Mouse (Mus musculus): ENCODE data around the gene Olfr521. TPM values are rescaled to one million over a fixed set of nuclear protein-coding genes. Genes with fewer than 3 reads are reported as not detected.
"Not testable (repeated sequence)": the region's sequence is repeated elsewhere in the genome, so short reads cannot be mapped to it uniquely, and the experiment has no call there.

The Olfr521 gene
- total RNA-seq, 2 experiments from 2014 or later: not detected

DNA sequence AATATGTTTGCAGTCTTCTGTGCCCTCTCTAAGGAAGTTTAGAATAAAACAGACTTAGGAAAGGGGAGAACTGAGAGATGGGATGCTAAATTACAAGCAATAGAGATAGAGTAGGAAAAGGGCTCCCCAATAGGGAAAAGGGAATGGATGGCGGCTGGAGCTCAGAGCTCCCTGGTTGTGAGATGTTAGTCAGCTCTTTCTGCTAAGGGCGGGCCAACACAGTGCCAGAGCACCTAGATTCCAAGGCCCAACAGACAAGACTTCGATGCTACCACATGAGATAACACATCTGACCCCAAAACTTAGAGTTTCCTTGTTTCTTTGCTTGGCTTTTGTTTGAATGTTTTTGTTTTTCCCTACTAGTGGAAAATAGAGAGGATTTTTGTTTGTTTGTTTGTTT is 40.7 kb downstream of the Olfr521 start:
- intact Hi-C loops (cut with DNase I); DNase-seq (ENCODE audit: low spot score in 2 of 2): not testable (repeated sequence)

DNA sequence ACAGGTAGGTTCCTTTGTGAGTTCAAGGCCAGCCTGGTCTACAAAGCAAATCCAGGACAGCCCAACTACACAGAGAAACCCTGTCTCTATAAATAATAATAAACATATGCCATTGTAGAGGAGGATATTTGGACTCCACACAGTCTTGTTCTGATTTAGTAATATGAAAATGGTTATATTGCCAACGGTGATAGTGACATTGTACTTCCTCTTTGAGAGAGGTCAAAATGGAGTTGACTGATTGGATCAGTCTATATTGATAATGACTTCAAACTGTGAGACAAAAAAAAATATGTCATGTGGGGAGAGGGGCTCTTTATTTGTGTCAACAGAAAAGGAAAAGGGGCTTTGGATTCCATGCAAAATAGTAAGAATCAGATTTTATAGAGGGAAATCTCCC is 42.0 kb downstream of the Olfr521 start:
- intact Hi-C loops (cut with DNase I): no loop called here
- no peak for DNase-seq (ENCODE audit: low spot score in 2 of 2)

DNA sequence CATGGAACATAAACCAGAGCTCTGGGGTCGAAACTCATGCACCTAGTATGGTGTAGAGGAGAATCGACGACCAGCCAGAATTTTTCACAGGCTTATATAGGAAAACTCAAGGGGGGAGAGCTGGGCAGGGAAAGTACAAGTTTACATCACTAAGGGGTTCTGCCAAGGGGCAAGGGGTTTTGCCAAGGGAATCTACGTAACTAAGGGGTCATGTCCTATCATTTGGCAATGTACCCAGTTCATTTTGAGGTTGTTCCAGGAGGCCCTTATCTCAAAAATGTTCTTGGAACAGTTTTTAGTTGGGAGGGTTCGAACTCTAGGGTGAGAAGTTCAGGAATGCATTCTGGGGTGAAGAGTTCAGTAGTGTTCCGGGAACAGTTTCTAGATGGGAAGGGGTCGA is 43.7 kb downstream of the Olfr521 start:
- intact Hi-C loops (cut with DNase I); DNase-seq (ENCODE audit: low spot score in 2 of 2): not testable (repeated sequence)

DNA sequence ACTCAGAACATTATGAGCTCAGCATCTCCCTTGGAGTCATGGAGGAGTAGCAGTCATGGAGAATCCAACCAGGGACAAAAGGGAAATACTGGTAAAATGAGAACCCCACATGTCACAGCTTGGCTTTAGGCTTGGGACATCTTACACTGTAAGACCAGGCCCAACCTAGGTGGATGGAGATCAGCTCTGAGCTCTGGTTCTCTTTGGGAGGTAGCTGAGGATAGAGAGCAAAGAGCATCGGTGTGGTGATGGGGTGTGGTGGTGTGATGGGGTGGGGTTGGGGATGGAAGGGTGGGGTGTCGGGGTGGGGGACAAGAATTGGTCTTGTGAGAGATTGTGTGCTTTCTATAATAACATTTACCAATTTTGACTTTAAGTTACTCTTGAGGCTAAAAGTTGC is 47.5 kb downstream of the Olfr521 start:
- DNase-seq (ENCODE audit: low spot score in 2 of 2): no peak
- intact Hi-C loops (cut with DNase I): no loop called here

DNA sequence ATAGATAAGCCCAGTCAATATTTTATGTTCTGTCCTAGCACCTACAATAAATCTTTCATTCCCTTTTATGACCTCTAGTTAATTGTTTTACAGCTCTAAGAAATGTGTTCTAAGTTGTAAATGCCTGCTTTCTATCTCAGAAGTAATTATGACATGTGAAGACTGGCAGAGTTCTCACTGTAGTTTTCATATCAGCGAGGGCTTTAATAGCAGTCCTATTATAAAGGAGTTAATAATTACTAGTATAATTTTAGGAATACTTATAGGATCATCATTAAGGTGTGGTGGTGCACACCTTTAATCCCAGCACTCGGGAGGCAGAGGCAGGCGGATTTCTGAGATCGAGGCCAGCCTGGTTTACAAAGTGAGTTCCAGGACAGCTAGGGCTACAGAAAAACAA is 48.4 kb downstream of the Olfr521 start:
- intact Hi-C loops (cut with DNase I): no loop called here
- DNase-seq (ENCODE audit: low spot score in 2 of 2): no peak

DNA sequence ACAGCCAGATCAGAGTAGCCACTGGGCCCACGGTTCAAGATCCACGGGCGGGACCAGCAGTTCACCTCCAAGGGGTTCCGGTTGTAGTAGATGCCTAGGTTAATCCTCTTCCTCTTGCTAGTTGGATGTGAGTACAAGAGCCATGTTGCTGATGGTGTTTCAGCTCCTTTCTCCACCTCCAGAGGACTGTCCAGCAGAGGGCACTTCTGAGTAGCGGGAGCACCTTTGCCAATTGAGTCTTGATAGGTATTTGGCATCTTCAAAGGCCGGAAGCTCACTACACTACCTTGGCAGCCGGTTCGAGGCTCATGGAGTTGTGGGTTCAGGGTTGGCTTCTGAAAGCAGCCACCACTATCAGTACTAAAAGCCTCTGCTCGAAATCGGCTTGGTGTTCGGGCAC is 50.1 kb downstream of the Olfr521 start:
- DNase-seq (ENCODE audit: low spot score in 2 of 2): no peak
- intact Hi-C loops (cut with DNase I): loop anchor here (1.0 kb wide), 1 partner anchor 63 kb away; no protein-coding TSS in a partner anchor

DNA sequence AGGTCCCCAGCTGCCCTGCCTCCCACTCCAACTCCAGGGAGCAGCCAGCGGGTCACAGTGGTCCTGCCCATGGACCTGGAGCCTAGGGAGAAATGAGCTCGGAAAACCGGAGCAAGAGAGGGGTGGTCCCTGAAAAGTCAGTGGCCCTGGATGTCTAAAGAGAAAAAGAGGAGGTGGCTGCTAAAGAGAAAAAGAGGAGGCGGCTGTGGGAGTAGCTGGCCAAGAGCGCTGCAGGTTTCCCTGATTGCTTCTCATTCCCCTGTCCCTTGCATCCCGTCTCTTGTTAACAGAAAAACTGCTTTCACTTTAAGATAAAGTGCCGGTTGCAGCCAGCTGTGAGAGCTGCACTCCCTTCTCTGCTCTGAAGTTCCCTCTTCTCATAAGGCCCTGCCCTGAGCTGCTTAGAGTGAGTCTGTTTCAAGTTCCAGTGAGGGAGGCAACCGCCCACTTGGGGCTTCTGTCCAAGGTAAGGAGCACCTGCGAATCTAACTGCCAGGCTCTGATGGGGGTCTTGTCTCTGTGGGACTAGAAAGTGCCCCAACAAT is 54.9 kb downstream of the Olfr521 start:
- DNase-seq (ENCODE audit: low spot score in 2 of 2); intact Hi-C loops (cut with DNase I): not testable (repeated sequence)

Other genes with a start within 250 kb of the Olfr521 start
- gene Arrb1, start 228.0 kb upstream of the Olfr521 start, total RNA-seq (2021): 100 to 1,000 TPM; 180 to 181 TPM
- 1 to 10 TPM; 3.7 to 5.2 TPM for gene Tpbgl, start 136.4 kb upstream of the Olfr521 start, total RNA-seq (2021)
- gene Slco2b1, start 52.2 kb upstream of the Olfr521 start, total RNA-seq (2021): 10 to 100 TPM; 13.8 to 14.7 TPM
- not detected for gene Olfr520, start 33.2 kb upstream of the Olfr521 start, total RNA-seq (2021)
- gene Neu3, start 64.9 kb downstream of the Olfr521 start, total RNA-seq (2021): 1 to 10 TPM; 2.8 to 2.9 TPM
- gene Xrra1, start 95.6 kb downstream of the Olfr521 start, total RNA-seq (2021): 1 to 10 TPM in 1 of 2 experiments, under 1 TPM in 1; 0.78 to 1.2 TPM
- 100 to 1,000 TPM in 1 of 2 experiments, 10 to 100 TPM in 1; 93.5 to 102 TPM for gene Spcs2, start 100.0 kb downstream of the Olfr521 start, total RNA-seq (2021)
- gene Rnf169, start 216.9 kb downstream of the Olfr521 start, total RNA-seq (2021): 10 to 100 TPM; 45.6 to 50.8 TPM
- under 1 TPM in 1 of 2 experiments, not detected in 1; 0.41 TPM for gene Chrdl2, start 242.7 kb downstream of the Olfr521 start, total RNA-seq (2021)

Data from left cerebral cortex, postnatal 25 days (tissue).